Mouse (Mus musculus) CH12.LX (cell line): ENCODE results near the gene Ano5. TPM values are rescaled to one million over a fixed set of nuclear protein-coding genes. Genes with fewer than 3 reads are reported as not detected.

ENCODE experiments used
- DNase-seq: peaks from one replicate; pipeline ENCODE4 v3.0.0-alpha.2; 2013; ENCODE audit errors: extremely low read depth
- H3K27ac ChIP-seq: 2 replicates; pipeline ENCODE4 v1.5.1; 2012; ENCODE audit warnings: low read depth, mild to moderate bottlenecking, control low read depth, moderate library complexity; ENCODE audit not compliant: insufficient read depth
- H3K27me3 ChIP-seq: replicated peaks from 2 replicates; pipeline ENCODE3; 2012; ENCODE audit warnings: inconsistent platforms
- H3K36me3 ChIP-seq, 2 experiments: replicated peaks in 1 of 2; 2 replicates each; pipeline versions ENCODE3 to v1.6.1; 2012; ENCODE audit warnings: inconsistent platforms in 1 of 2, low read length in 1 of 2, mild to moderate bottlenecking in 1 of 2, mixed read lengths in 1 of 2, moderate library complexity in 1 of 2; ENCODE audit not compliant: control insufficient read depth in 1 of 2, insufficient read depth in 1 of 2
- H3K4me1 ChIP-seq, 2 experiments: 2 replicates each; pipeline ENCODE4 v1.6.1; 2012; ENCODE audit warnings: inconsistent platforms in 1 of 2, moderate library complexity in 1 of 2; ENCODE audit not compliant: insufficient read depth in 2 of 2, control insufficient read depth in 1 of 2
- H3K4me2 ChIP-seq: 2 replicates; pipeline ENCODE4 v1.6.1; 2012; ENCODE audit warnings: low read depth, mild to moderate bottlenecking, control low read depth; ENCODE audit not compliant: poor library complexity, insufficient read depth, severe bottlenecking
- H3K4me3 ChIP-seq, 3 experiments: fragments of 150-350 bp in 1 of 3; sonication (generic) in 1 of 3; replicated peaks in 1 of 3; 2 replicates each; pipeline versions ENCODE3 to v1.5.1; 2011 to 2012; ENCODE audit warnings: low read depth in 2 of 3, low read length in 2 of 3, mild to moderate bottlenecking in 2 of 3, moderate library complexity in 2 of 3, control low read depth in 1 of 3, improper control_type of control experiment in 1 of 3, inconsistent platforms in 1 of 3, mixed read lengths in 1 of 3; ENCODE audit not compliant: poor library complexity in 1 of 3
- H3K79me2 ChIP-seq: replicated peaks from 2 replicates; pipeline ENCODE4 v1.6.1; 2012; ENCODE audit warnings: mild to moderate bottlenecking, moderate library complexity; ENCODE audit not compliant: control insufficient read depth, poor library complexity, insufficient read depth, severe bottlenecking; ENCODE audit errors: extremely low read depth
- H3K9ac ChIP-seq: 2 replicates; pipeline ENCODE4 v1.6.1; 2012; ENCODE audit warnings: low read depth, mild to moderate bottlenecking, control low read depth, moderate library complexity; ENCODE audit not compliant: insufficient read depth
- H3K9me3 ChIP-seq: replicated peaks from 2 replicates; pipeline ENCODE3; 2012; ENCODE audit warnings: low read length, inconsistent platforms, mixed read lengths
- CHD1 ChIP-seq: IDR thresholded peaks from 2 replicates; pipeline ENCODE4 v1.6.1; 2012; ENCODE audit warnings: low read depth, low read length, improper control_type of control experiment, inconsistent platforms
- CHD2 ChIP-seq: IDR thresholded peaks from 2 replicates; pipeline ENCODE4 v1.6.1; 2011; ENCODE audit warnings: low read length, improper control_type of control experiment
- ELF1 ChIP-seq: IDR thresholded peaks from 2 replicates; pipeline ENCODE4 v1.6.1; 2014; ENCODE audit warnings: low read depth, mild to moderate bottlenecking, inconsistent platforms, low read length, improper control_type of control experiment
- GABPA ChIP-seq: IDR thresholded peaks from 2 replicates; pipeline ENCODE4 v1.6.1; 2012; ENCODE audit warnings: low read depth, low read length, improper control_type of control experiment, inconsistent platforms; ENCODE audit not compliant: insufficient replicate concordance
- IRF4 ChIP-seq: IDR thresholded peaks from 2 replicates; pipeline ENCODE4 v1.6.1; 2014; ENCODE audit warnings: low read depth, mild to moderate bottlenecking, inconsistent platforms, low read length, improper control_type of control experiment
- MAZ ChIP-seq: IDR thresholded peaks from 2 replicates; pipeline ENCODE4 v1.6.1; 2012; ENCODE audit warnings: low read depth, mild to moderate bottlenecking, inconsistent platforms, low read length, improper control_type of control experiment, moderate library complexity
- NRF1 ChIP-seq: IDR thresholded peaks from 2 replicates; pipeline ENCODE4 v1.6.1; 2014; ENCODE audit warnings: low read depth, mild to moderate bottlenecking, inconsistent platforms, low read length, improper control_type of control experiment, moderate library complexity
- RCOR1 ChIP-seq: conservative IDR thresholded peaks from 2 replicates; pipeline ENCODE4 v1.6.1; 2012; ENCODE audit warnings: low read depth, mild to moderate bottlenecking, inconsistent platforms, low read length, improper control_type of control experiment
- SMC3 ChIP-seq: IDR thresholded peaks from 2 replicates; pipeline ENCODE4 v1.6.1; 2011; ENCODE audit warnings: low read depth, low read length, improper control_type of control experiment
- ZMIZ1 ChIP-seq: IDR thresholded peaks from 2 replicates; pipeline ENCODE4 v1.6.1; 2012; ENCODE audit warnings: low read depth, mild to moderate bottlenecking, inconsistent platforms, low read length, improper control_type of control experiment
- dilution Hi-C: fragments of 300-500 bp; cut with MboI; formaldehyde crosslinking; loops from 2 replicates; pipeline ENCODE4 v1.14.3; 2020; ENCODE audit warnings: low sequenced_read_pairs; ENCODE audit not compliant: extremely low pct_unique_long_range_greater_than_20kb, extremely low pct_ligation_motif_present
- in situ Hi-C: fragments of 300-500 bp; cut with MboI; formaldehyde crosslinking; loops from 3 replicates; pipeline ENCODE4 v1.14.3; 2019; ENCODE audit warnings: low sequenced_read_pairs, low pct_ligation_motif_present, low pct_unique_long_range_greater_than_20kb, mixed read lengths
- polyA plus RNA-seq: library from polyadenylated mRNA; unstranded; fragments of >175 nt; gene quantifications from 2 replicates; pipeline ENCODE4 v1.2.1, GENCODE M21; 2012; ENCODE audit warnings: low read depth; ENCODE audit not compliant: insufficient read length
- total RNA-seq, 2 experiments: library from RNA; depleted of rRNA; stranded (reverse); fragments of 300-350 nt in 1 of 2; fragments of >200 nt in 1 of 2; gene quantifications; 2 replicates each; pipeline ENCODE4 v1.2.3; 2012 to 2014

Gene Ano5
- total and polyA plus RNA-seq, 3 experiments = not detected

DNA sequence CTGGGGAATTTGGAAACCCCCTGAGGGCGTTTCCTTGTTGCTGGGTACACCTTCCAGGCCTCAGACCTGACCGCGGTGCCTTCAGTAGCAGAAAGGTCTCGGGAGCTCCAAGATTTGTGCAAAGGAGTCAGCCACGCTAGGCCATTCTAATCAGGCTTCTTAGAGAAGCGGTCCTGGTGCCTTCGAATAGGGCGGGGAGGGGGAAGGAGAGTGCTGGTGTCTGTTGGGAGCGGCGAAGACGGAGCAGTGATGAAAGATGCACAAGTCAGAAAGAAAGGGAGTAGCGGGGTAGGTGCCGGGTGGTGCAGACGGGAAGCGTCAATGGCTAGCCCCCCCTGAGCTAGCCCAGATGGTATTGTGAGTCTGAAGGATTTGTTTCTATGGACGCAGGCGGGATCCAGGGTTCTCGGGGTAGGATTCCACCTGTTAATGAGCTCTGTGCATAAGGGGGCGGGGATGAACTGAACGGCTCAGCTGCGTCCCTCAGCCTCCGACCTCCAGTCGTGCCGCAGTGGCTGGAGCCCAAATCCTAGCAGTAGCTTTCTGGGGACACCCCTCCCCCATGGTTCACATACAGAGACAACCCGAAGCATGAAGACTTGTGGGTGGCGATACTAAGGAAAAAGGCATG lies 116.3 kb downstream of the Ano5 start:
- in situ Hi-C loops (no loop called here), dilution Hi-C loops (no loop called here)
- TF ChIP-seq IRF4 = no peak
- Histone ChIP-seq H3K36me3 (no peaks in the 10 kb centered on the region), H3K27me3 (no peaks in the 10 kb centered on the region), H3K4me1 (no peaks in the 10 kb centered on the region), H3K4me3 (no peak overlapping the region), H3K79me2 (no peaks in the 10 kb centered on the region), H3K4me2 (no peak overlapping the region), H3K9ac (no peak overlapping the region), H3K27ac (no peak overlapping the region), H3K9me3 (peaks cover 29% of the 10 kb centered on the region)
- no peak for DNase-seq

DNA sequence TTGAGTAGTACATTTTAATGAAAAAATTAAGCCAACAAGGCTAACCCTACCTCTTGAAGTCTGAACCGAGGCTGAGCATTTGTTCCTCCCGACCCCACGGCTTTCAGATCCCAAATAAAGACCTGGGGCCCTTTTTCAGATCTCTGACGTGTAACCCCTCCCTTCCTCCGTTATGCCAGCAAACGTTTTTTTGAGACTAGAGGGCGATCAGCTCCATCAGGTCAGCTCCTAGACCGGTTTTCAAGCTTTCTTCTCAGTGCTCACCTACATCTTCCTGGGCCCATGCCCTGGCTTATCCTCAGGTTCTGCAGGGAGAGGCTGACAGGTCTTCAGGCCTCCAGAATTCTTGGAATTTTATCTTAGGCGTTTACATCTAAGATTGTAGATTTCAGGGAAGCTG lies 116.8 kb downstream of the Ano5 start:
- H3K4me2 ChIP-seq = no peak overlapping the region
- no peak for DNase-seq
- no peaks in the 10 kb centered on the region for H3K27me3 ChIP-seq
- in situ Hi-C loops = no loop called here
- H3K9me3 ChIP-seq = peaks cover 27% of the 10 kb centered on the region
- H3K27ac ChIP-seq = no peak overlapping the region
- H3K79me2 ChIP-seq = no peaks in the 10 kb centered on the region
- no peaks in the 10 kb centered on the region for H3K4me1 ChIP-seq
- H3K36me3 ChIP-seq = no peaks in the 10 kb centered on the region
- dilution Hi-C loops = no loop called here
- no peak overlapping the region for H3K9ac ChIP-seq
- H3K4me3 ChIP-seq = no peak overlapping the region
- TF ChIP-seq MAZ (no peak), RCOR1 (no peak), ELF1 (no peak), GABPA (no peak), CHD1 (no peak), SMC3 (no peak)

DNA sequence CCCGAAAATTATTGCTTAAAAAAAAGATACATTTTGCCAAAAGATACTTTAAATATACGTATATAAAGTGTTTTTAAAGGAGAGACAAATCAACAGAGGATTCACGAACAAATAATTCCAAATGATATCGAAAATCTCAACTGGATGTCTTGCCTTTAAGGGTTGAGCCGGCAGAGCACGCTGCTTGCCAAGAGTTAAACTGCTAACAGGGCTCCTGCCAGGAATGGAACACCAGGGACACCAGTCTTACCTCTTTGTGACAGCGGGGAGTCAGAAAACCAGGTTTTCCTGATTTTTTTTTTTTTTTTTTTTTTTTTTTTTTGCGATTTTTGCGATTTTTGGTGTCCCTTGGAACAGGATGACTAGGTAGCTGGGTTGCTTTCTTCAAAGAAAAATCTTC lies 117.5 kb downstream of the Ano5 start:
- dilution Hi-C loops = no loop called here
- H3K4me1 ChIP-seq = no peaks in the 10 kb centered on the region
- no peak overlapping the region for H3K9ac ChIP-seq
- H3K9me3 ChIP-seq = peaks cover 29% of the 10 kb centered on the region
- no peak for TF ChIP-seq MAZ
- no peak for TF ChIP-seq ZMIZ1
- no peak for TF ChIP-seq NRF1
- no peak for TF ChIP-seq CHD2
- no peak for TF ChIP-seq SMC3
- H3K4me2 ChIP-seq = no peak overlapping the region
- in situ Hi-C loops = no loop called here
- no peak overlapping the region for H3K4me3 ChIP-seq
- no peaks in the 10 kb centered on the region for H3K36me3 ChIP-seq
- no peak overlapping the region for H3K27ac ChIP-seq
- H3K27me3 ChIP-seq = no peaks in the 10 kb centered on the region
- H3K79me2 ChIP-seq = no peaks in the 10 kb centered on the region
- DNase-seq = no peak
